Mouse (Mus musculus) heart, postnatal 14 days (tissue): ENCODE measurements around the gene Tenm4. TPM values are rescaled to one million over a fixed set of nuclear protein-coding genes. Genes with fewer than 3 reads are reported as not detected.

ENCODE experiments used
- DNase-seq, 2 experiments: peaks; one replicate each; pipeline ENCODE4 v3.0.0; 2021 to 2022
- intact Hi-C: fragments of 180-260 bp; cut with DNase I; formaldehyde crosslinking; loops from one replicate; pipeline ENCODE4 v1.15.1; 2025
- total RNA-seq, 2 experiments: library from RNA; stranded (reverse); gene quantifications; 2 replicates each; pipeline ENCODE4 v1.2.3; 2021

Tenm4 gene
- total RNA-seq, 2 experiments from 2014 or later: 2.1 to 2.3 TPM

- no peak for DNase-seq
- intact Hi-C loops: no loop called here
These were observed 339.4 kb downstream of the Tenm4 start for GRCm38 (mm10) chr7:96510396-96510795.

GRCm38 (mm10) chr7:96511018-96511609 is 340.1 kb downstream of the Tenm4 start:
- intact Hi-C loops: no loop called here
- DNase-seq: no peak

- intact Hi-C loops: no loop called here
- DNase-seq: no peak
These were observed 341.0 kb downstream of the Tenm4 start for GRCm38 (mm10) chr7:96511953-96512511.

GRCm38 (mm10) chr7:96519216-96519615 is 348.2 kb downstream of the Tenm4 start:
- peak; percentile 13 to 51 for DNase-seq
- intact Hi-C loops: loop anchor here (1.0 to 5.0 kb wide), 2 partner anchors 258 to 395 kb away; no protein-coding TSS in a partner anchor

GRCm38 (mm10) chr7:96521956-96522355 is 350.9 kb downstream of the Tenm4 start:
- intact Hi-C loops: no loop called here

GRCm38 (mm10) chr7:96523673-96524072 is 352.6 kb downstream of the Tenm4 start:
- peak; percentile 34 to 35 for DNase-seq
- intact Hi-C loops: no loop called here

More at GRCm38 (mm10) chr7:96521956-96522355, 350.9 kb downstream of the Tenm4 start:
- DNase-seq: no peak

- DNase-seq: no peak
- intact Hi-C loops: no loop called here
These were observed 353.6 kb downstream of the Tenm4 start for GRCm38 (mm10) chr7:96524486-96525205.

GRCm38 (mm10) chr7:96525344-96525743 is 354.3 kb downstream of the Tenm4 start:
- no peak for DNase-seq
- intact Hi-C loops: no loop called here

- intact Hi-C loops: no loop called here
- DNase-seq: no peak
These were observed 359.8 kb downstream of the Tenm4 start for GRCm38 (mm10) chr7:96530571-96531426.

GRCm38 (mm10) chr7:96531954-96532737 is 361.1 kb downstream of the Tenm4 start:
- DNase-seq: no peak
- intact Hi-C loops: no loop called here

GRCm38 (mm10) chr7:96532804-96533400 is 361.9 kb downstream of the Tenm4 start:
- intact Hi-C loops: no loop called here
- DNase-seq: no peak

GRCm38 (mm10) chr7:96536313-96536880 is 365.4 kb downstream of the Tenm4 start:
- intact Hi-C loops: no loop called here
- no peak for DNase-seq

GRCm38 (mm10) chr7:96539248-96540034 is 368.4 kb downstream of the Tenm4 start:
- DNase-seq: no peak
- intact Hi-C loops: no loop called here

GRCm38 (mm10) chr7:96540458-96541096 is 369.5 kb downstream of the Tenm4 start:
- intact Hi-C loops: no loop called here
- no peak for DNase-seq

- intact Hi-C loops: no loop called here
These were observed 374.9 kb downstream of the Tenm4 start for GRCm38 (mm10) chr7:96545979-96546378.

GRCm38 (mm10) chr7:96551809-96552208 is 380.8 kb downstream of the Tenm4 start:
- no peak for DNase-seq
- intact Hi-C loops: loop anchor here (5.0 kb wide), 1 partner anchor 340 kb away; no protein-coding TSS in a partner anchor

More at GRCm38 (mm10) chr7:96545979-96546378, 374.9 kb downstream of the Tenm4 start:
- DNase-seq: no peak

GRCm38 (mm10) chr7:96552292-96552860 is 381.3 kb downstream of the Tenm4 start:
- intact Hi-C loops: loop anchor here (5.0 kb wide), 1 partner anchor 340 kb away; no protein-coding TSS in a partner anchor
- DNase-seq: no peak
